Mouse (Mus musculus) urinary bladder, postnatal 10 days (tissue): Measurements from ENCODE around the gene Ptpru.
"Not testable (repeated sequence)": the region's sequence is repeated elsewhere in the genome, so short reads cannot be mapped to it uniquely, and the experiment has no call there.

Experiments used
- DNase-seq: peaks from one replicate; pipeline ENCODE4 v3.0.0; 2022; ENCODE audit warnings: low spot score

The Ptpru gene

DNA sequence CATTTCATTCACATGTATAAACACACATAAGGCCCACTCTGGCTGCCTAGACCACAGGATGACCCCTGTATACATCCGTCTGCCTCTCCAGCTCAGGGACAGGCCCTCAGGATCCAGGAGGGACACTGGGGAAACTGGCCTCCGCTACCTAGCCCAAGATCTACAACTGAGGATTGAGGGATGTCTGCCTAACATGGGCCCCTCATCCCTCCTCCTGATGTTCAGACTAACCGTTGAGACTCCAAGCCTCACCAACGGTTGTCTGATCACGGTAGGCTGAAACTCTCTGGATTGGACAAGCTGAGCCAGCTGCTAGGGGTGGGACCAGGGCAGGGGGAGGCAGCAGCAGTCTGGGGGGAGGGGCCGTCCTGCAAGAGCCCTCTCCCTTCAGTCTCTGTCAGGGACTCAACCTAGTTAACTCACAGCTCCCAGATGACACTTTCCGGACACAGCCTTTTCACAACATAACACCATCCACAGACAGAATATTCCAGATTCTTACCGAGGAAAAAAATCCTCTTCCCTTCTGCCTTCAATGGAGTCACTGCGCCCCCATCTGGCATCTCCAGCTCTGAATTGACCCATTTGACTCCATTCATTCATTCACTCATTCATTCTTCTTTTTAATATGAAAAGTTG lies 4.0 kb downstream of the Ptpru start:
- no peak for DNase-seq

DNA sequence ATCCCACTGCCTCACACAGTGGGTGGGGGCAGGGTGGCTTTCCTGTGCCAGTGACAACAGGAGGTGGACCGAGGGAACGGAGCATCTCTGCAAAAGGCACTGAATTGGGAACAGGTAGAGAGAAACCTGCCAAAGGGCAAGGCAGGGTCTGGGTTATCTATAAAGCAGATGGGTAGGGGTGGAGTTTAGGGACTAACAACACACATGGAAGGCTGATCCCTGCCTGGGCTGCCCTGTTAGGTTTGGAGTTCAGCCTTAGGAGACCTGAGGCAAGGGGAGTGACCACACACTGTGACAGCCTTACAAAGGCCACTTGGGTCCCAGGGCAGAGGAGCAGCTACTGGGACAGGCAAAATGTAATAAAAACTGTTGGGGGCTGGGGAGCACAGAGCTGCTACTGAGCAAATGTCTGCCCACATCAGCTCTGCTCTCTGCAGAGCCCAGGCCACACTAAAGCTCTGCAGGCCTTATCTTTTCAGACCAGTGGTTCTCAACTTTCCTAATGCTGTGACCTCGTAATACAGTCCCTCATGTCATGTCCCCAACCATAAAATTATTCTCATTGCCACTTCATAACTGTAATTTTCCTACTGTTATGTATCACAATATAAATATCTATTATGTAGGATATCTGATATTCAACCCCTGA lies 5.2 kb downstream of the Ptpru start:
- DNase-seq: no peak

DNA sequence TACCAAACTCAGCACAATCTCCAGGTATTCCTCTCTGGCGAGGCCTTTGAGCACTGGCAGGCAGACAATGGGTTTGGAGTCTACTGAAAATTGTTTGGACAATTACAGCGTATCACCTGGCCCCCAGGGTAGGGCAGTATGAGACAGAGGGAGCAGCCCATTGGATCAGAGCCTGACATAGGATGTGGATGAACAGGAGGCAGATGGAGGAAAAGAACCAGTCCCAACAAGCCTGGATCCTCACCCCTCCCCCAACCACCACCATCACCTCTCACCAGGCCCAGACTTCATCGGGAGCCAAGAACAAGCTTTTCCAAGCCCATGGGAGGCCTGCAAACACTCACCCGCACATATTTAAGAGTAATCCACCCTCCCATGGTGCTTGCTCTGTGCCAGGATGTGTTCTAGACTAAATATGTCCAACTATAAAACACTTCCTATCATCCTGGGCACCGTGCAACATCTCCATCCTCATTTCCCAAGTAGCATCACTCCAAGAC lies 6.5 kb downstream of the Ptpru start:
- no peak for DNase-seq

DNA sequence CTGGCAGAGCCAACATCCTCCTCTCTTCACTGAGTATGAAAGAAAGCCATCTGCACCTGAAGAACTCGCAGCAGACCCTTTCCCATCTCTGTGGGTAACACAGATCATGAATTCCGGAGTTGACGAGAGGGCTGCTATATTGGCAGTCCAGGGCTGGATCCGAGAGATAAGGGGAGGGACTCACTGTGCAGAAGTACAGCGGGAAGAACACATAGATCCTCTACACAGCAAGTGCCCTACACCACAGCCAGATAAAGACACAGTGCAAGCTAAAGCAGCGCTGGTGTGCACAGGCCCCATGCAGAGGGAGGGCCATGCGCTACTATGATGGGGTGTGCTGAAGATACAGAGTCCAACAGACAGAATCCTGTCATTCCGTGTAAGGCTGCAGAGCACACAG lies 9.0 kb downstream of the Ptpru start:
- no peak for DNase-seq

DNA sequence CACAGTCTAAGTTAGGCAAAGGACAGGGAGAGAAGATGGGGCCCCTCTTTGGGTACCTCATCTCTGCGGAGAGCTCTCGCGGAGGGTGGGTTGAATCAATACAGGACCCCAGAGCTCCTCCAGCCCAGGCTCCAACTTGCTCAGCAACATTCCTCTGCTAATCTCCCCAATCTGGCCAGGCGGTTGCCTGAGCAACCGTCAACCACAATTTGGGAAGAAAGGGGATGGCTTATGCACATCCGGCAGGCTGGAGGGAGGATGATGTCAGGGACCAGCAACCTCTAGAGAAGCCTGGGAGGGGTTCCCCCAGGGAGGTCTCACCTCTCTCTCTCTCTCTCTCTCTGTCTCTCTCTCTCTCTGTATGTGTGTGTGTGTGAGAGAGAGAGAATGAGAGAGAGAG lies 11.2 kb downstream of the Ptpru start:
- no peak for DNase-seq

DNA sequence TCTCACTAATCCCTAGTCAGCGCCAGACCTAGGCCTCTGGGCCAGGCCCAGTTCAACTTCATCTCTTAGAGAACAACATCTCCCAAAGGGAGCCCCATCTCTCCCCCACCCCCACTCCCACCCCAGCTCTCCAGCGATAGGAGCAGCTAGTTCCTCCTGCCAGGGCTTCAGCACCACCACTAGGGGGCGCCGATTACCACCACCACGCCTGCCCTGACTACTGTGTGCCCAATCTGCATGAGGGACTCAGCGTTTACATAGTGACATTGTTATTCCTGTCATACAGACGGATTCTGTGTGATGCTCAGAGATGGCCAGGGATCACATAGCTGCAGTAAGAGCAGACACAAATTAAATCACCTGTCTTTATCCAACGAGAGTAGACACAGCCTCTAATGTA lies 12.3 kb downstream of the Ptpru start:
- DNase-seq: no peak

DNA sequence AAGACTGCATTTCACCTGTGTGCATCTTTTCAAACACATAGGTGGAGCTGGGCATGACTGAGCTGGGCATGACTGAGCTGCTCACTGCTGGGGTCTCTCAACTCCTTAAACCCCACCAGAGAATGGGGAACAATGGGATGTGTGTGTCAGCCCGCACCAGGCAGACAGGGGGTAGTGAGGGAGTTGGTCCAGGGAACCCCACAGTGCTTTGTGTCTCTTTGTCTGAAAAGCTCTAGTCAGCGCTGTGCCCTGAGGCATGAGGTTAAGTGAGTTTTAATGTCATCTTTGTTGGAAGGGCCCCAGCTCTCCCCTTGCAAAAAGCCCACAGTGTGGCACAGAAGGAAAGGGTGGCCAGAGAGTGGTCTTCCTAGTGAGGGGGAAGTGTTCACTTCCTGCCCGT lies 13.1 kb downstream of the Ptpru start:
- no peak for DNase-seq

DNA sequence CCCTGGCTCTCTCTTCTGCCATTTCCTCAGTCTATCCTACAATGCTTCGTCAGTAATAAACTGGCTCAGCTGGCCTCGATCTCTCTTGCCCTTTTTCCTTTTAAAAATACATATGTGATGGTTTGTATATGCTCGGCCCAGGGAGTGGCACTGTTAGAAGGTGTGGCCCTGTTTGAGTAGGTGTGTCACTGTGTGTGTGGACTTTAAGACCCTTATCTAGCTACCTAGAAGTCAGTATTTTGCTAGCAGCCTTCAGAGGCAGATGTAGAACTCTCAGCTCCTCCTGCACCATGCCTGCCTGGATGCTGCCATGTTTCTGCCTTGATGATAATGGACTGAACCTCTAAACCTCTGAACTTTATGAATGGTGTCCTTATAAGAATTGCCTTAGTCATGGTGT lies 15.5 kb downstream of the Ptpru start:
- no peak for DNase-seq

DNA sequence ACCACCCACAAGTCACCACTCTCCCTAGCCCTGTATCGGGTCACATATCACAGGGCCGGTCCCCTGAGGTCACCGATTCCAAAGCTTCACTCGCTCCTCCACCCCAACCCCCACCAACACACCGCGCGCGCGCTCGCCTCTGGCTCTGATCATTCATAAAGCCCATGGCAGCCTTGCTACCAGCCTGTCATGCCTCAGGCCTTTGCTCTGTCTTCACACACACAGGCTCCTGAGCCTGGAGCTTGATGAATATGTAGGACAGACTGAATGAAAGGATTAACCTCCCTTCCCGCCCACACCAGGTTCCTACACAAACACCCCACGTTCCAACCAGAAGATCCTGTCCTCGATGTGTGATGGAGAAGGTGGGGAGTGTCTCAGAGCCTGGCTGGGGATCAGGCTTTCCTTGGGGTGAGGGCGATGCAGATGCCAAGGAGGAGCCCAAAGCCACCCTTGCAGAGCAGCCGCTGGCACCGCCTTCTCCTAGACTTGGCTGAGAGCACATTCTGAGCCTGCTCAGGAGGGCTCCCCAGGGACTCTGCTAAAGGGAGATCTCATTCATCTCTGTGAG lies 16.8 kb downstream of the Ptpru start:
- no peak for DNase-seq

DNA sequence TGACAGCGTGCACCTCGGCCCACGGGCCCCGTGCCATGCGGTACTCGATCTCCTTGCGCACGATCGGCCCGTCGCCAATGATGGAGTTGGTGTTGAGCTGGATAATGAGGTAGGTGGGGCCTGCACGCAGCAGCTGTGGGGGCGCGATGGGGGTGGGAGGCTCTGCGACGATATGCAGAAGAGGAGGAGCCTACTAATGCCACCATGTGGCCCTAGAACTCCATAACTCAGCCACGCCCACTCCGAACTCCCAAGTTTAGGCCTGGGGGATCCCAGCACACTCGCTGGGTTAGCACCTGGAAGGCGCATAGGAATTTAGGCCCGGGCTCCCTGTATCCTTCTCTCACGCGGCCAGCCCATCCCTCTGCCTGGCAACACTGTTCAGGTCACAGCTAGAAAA lies 19.2 kb downstream of the Ptpru start:
- no peak for DNase-seq

DNA sequence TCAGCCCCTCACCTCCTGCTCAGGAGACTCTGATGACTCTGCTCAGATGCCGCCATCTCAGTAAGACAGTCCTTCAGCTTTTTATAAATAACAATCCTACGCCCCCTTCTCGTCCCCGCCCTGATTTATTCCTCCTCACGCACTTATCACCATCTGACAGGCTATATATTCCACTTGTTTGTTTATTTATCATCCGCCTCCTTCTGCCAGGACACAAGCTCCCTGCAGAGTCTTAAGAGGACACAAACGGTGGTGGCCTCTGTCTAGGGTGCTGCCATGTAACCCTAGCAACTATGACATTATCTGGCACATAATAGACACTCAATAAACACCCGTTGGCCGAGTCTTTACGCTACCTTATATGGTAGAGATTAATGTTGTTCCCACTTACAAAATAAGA lies 22.3 kb downstream of the Ptpru start:
- no peak for DNase-seq

DNA sequence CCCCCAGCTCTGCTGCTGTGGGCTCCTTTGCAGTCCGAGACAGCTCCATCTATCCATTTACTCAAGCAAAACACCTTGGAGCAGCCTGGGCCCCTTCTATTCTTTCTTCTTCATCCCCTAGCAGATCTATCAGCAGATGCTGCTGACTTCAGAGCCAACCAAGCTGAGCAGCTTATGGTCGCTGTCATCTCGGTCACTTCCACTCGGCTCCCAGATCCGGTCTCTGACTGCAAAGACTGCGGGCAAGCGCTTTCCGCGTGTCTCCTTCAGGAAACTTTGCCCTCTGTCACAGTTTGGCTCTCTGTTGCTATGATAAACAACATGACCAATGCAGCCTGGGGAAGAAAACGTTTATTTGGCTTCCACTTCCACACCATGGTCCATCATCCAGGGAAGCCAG lies 23.2 kb downstream of the Ptpru start:
- DNase-seq: no peak

DNA sequence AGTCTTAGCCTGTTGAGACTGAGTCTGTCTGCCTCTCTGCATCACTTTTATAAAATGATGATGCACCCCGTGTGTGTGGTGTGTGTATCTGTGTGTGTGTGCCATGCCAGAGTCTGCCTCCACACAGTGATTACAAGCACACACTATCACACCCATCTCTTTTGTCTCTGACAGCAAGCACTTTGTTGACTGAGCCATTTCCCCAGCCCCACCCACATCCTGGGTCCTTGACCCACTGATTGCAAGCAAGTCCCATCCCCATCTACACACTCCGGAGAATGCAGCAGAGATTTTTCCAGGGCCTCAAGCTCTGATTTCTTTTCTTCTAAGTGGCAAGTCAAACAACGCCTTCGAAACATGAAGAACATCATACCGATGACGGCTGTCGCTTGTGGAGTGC lies 24.3 kb downstream of the Ptpru start:
- DNase-seq: no peak

DNA sequence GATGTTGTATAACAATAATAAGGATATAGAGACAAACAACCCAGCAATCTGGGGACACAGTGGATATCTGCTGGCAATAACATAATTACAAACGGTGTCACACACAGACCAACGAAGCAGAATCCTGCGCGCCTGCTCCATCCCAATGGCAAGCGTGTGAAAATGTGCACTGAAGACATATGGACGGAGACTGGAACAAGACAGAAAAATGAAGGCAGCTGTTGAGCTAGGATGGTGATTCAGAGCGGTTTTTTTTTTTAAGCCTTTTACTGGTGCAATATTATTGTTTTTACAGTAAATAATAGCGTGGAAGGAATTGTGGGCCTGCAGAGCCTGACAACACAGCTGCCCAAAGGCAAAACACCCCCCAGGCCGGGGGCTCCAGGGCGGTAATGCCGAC lies 25.6 kb downstream of the Ptpru start:
- no peak for DNase-seq

DNA sequence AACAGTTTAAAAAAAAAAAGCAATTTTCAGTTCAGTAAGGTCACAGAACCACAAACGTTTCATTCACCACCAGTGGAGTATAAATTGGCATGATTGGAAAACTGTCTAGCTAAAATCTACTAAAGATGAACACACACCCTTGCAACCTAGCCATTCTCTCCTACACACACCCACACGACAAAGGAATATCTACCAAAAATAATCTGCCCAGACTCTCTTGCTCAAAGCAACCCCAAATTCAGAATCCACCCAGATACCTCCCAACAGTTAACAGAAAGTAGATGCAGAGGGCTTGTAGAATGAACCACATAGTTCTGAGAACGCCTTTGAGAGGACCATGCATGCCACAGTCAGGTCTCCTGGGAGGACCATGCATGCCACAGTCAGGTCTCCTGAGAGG lies 32.8 kb downstream of the Ptpru start:
- DNase-seq: no peak

DNA sequence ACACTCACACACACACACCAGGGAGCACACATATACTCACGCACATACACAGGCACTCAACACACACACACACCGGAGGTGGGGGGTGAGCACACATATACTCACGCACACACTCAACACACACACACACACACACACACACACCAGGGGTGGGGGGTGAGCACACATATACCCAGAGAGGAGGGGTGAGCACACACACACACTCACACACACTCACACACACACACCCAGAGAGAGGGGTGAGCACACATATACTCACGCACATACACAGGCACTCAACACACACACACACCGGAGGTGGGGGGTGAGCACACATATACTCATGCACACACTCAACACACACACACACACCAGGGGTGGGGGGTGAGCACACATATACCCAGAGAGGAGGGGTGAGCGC lies 33.4 kb downstream of the Ptpru start:
- not testable (repeated sequence) for DNase-seq

DNA sequence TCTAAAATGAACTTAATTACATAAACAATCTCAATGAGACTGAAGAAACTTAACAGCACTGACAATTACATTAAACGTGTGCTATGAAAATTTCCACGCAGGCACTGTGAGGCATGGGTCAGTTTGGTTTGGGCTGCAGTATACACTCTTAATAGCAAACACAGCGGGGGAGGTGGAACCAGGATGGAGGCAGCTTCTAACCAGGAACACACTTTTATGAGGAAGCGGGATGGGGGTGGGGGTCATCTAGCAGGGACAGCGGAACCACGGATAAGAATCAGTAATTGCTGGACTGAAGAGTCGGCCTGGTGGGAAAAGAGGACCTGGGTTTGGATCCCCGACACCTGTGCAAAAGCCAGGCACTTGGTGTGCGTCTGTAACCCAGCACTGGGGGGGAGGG lies 34.2 kb downstream of the Ptpru start:
- no peak for DNase-seq

DNA sequence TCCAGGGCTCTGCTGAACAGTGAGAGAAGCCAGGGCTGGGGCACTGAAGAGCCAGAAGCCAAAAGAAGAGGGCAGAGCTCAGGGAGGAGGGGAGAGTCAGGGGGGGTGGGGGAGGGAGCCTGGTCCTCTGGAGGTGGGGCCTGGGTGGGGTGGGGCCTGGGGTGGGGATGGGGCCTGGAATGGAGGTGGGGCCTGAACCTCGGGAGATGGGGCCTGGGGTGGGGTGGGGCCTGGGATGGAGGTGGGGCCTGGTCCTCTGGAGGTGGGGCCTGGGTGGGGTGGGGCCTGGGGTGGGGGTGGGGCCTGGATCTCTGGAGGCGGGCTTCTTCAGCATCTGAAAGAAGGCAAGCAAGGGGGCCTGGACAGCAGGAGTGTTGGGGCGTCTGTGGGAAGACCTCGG lies 39.1 kb downstream of the Ptpru start:
- DNase-seq: no peak

DNA sequence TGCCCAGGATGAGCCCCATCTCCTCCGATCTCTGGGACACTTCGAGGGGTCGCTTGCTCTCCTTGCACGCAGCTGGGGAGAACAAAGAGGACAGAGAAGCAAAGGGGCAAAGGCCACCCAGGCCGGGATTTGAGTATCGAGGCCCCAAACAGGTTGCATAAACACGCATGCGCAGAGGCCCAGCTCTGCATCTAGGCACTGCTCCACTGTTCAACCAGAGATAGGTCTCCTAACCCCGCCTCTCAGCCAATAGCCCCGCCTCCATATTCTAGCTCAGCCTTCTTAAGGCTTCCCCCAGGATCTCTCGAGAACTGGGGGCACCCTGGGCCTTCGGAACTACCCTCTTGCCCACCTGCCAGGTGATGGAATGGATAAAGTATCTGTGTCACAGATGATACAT lies 40.2 kb downstream of the Ptpru start:
- no peak for DNase-seq

DNA sequence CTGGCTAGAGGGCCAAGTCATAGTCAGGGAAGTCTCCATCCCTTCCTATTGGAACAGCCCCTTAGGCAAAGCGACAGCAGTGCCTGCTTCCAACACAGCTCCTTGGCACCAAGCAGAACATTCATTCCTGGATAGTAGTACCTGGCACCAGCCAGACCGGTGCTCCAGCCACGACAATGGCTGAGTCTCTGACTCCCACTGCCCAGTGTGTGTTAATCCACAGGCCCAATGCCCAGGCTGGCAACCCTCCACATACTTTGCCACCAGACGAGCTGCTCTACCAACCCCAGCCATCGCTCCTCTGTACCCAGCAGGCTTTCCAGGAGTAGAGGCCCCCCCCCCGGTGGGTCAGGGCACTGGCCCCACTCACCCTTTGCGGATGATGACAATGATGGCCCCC lies 40.6 kb downstream of the Ptpru start:
- DNase-seq: no peak

DNA sequence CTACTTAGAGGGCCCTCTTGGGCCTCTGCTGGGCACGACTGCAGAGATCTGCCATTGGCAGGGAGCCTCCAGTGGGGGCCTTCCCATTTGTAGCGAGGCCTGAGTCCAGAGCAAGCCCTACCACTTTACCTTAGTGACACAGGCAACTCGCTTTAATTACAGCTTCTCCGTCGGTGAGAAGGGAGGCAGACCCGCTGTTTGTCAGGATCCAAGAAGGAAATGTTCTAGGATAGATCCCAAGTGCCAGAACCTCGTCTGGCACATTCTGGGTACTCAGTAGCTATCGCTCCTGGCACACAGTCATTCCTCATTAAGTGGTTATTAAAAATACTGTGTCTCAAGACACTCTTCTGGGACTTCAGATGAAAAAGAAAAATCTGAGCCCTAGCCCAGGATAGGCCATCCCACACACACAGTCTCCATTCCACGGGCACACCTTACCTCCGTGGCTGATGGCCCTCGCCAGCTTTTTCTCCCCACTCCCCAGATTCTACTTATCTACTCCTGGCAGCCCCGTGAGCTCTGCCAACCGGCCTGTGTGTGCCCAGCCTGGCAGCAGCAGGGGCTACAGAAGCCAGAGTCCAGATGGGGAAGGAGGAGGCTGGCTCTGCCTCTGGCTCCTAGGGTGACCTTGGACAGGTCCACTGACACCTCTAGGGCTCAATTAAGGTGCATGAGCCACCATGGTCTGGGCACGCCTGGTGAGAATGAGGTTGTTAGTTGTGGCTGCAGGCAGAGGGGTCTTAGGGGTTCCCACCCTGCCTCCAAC lies 41.6 kb downstream of the Ptpru start:
- no peak for DNase-seq

DNA sequence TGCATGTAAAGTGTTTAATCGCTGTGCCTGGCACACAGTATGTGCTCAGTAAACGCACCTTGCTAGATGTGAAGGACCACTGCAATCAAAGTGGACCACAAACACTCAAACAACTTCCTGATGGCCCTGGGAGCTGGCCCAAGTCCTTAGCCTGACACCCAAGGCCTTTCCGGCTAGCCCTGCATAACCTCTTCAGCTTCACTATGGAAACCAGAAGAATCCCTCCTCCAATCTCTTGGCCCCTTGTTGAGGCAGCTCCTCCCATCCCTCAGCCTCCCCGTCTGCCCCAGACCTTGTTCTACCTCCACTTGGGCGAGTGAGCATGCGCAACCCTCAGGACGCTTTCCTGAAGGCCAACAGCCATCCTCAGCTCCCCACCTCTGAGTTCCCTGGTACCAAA lies 51.3 kb downstream of the Ptpru start:
- DNase-seq: no peak

DNA sequence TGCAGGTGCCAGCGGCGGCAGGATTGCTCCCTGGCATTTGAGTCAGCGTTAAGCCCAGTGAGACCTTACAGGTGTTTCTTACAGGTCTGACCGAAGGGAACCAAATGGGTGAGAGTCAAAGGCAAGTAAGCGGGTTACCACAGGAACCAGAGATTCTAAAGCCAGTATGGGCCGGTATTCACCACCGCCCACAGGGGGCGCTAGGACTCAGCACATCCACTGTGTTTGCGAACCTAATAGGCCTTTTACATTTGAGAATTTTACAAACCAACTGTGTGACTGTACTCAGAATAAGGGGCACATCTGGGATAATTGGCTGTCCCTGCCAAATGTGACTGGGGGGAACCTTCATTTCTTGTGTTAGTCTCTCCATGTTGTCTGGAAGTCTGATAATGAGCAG lies 54.1 kb downstream of the Ptpru start:
- no peak for DNase-seq
